Mouse (Mus musculus): ENCODE data around the gene Trim13.
"Not testable (repeated sequence)": the region's sequence is repeated elsewhere in the genome, so short reads cannot be mapped to it uniquely, and the experiment has no call there.

The Trim13 gene

GRCm38 (mm10) chr14:61597968-61598367 is at the start of gene Trim13:
Gene Trim13 (plus strand): TSS chr14:61598247.
- no peak for DNase-seq (ENCODE audit: extremely low read depth, insufficient read length, low spot score)

GRCm38 (mm10) chr14:61548614-61549013 is 49.4 kb upstream of the Trim13 start:
- no peak for DNase-seq (ENCODE audit: extremely low read depth, insufficient read length, low spot score)

GRCm38 (mm10) chr14:61555931-61556288 is 42.1 kb upstream of the Trim13 start:
- no peak for DNase-seq (ENCODE audit: extremely low read depth, insufficient read length, low spot score)

- peak; percentile 96 for DNase-seq (ENCODE audit: extremely low read depth, insufficient read length, low spot score)
Observed at GRCm38 (mm10) chr14:61556289-61557147, 41.5 kb upstream of the Trim13 start, which contains the start of gene Spryd7. Gene Spryd7 (minus strand): TSS chr14:61556886.

GRCm38 (mm10) chr14:61558901-61559300 is 39.1 kb upstream of the Trim13 start:
- DNase-seq (ENCODE audit: extremely low read depth, insufficient read length, low spot score): no peak

GRCm38 (mm10) chr14:61559856-61560255 is 38.2 kb upstream of the Trim13 start:
- no peak for DNase-seq (ENCODE audit: extremely low read depth, insufficient read length, low spot score)

GRCm38 (mm10) chr14:61566211-61566610 is 31.8 kb upstream of the Trim13 start:
- DNase-seq (ENCODE audit: extremely low read depth, insufficient read length, low spot score): not testable (repeated sequence)

GRCm38 (mm10) chr14:61569344-61569743 is 28.7 kb upstream of the Trim13 start:
- DNase-seq (ENCODE audit: extremely low read depth, insufficient read length, low spot score): no peak

- DNase-seq (ENCODE audit: extremely low read depth, insufficient read length, low spot score): peak; percentile 10
Observed at GRCm38 (mm10) chr14:61571366-61571765, 26.7 kb upstream of the Trim13 start.

GRCm38 (mm10) chr14:61572131-61572530 is 25.9 kb upstream of the Trim13 start:
- DNase-seq (ENCODE audit: extremely low read depth, insufficient read length, low spot score): no peak

GRCm38 (mm10) chr14:61575066-61575465 is 23.0 kb upstream of the Trim13 start:
- DNase-seq (ENCODE audit: extremely low read depth, insufficient read length, low spot score): no peak

- DNase-seq (ENCODE audit: extremely low read depth, insufficient read length, low spot score): no peak
Observed at GRCm38 (mm10) chr14:61575941-61576340, 22.1 kb upstream of the Trim13 start.

- no peak for DNase-seq (ENCODE audit: extremely low read depth, insufficient read length, low spot score)
Observed at GRCm38 (mm10) chr14:61589288-61590065, 8.6 kb upstream of the Trim13 start.

- DNase-seq (ENCODE audit: extremely low read depth, insufficient read length, low spot score): no peak
Observed at GRCm38 (mm10) chr14:61596719-61597426, 1.2 kb upstream of the Trim13 start.

GRCm38 (mm10) chr14:61599057-61599806 is 1.2 kb downstream of the Trim13 start:
- peak; percentile 88 for DNase-seq (ENCODE audit: extremely low read depth, insufficient read length, low spot score)

GRCm38 (mm10) chr14:61601348-61601747 is 3.3 kb downstream of the Trim13 start:
- DNase-seq (ENCODE audit: extremely low read depth, insufficient read length, low spot score): no peak

GRCm38 (mm10) chr14:61603069-61603755 is 5.2 kb downstream of the Trim13 start:
- no peak for DNase-seq (ENCODE audit: extremely low read depth, insufficient read length, low spot score)

GRCm38 (mm10) chr14:61604081-61604480 is 6.0 kb downstream of the Trim13 start:
- no peak for DNase-seq (ENCODE audit: extremely low read depth, insufficient read length, low spot score)

GRCm38 (mm10) chr14:61606088-61606487 is 8.0 kb downstream of the Trim13 start:
- not testable (repeated sequence) for DNase-seq (ENCODE audit: extremely low read depth, insufficient read length, low spot score)

GRCm38 (mm10) chr14:61607157-61607556 is 9.1 kb downstream of the Trim13 start, which contains the start of gene Kcnrg:
Gene Kcnrg (plus strand): TSS chr14:61607457.
- DNase-seq (ENCODE audit: extremely low read depth, insufficient read length, low spot score): no peak
